Mouse (Mus musculus) liver, embryonic 16.5 days (tissue): ENCODE measurements at regions not wholly inside any gene's neighbourhood (a gene's known extent, or its start where the extent isn't known, plus 50 kb on each side); places are given as distances from the start of the nearest gene placed in this dataset.

ENCODE experiments used
- ATAC-seq: fragments of 200-750 bp; cut with Nextera tagmentation; 2 replicates; pipeline ENCODE4 v1.8.0; 2017; ENCODE audit warnings: low read depth, mild to moderate bottlenecking, moderate number of reproducible peaks, moderate library complexity
- H3K27ac ChIP-seq: fragments of 300-500 bp; sonication (generic); 2 replicates; pipeline ENCODE4 v1.5.1; 2014; ENCODE audit warnings: mild to moderate bottlenecking, low read length
- H3K27me3 ChIP-seq: fragments of 300-500 bp; sonication (generic); 2 replicates; pipeline ENCODE4 v1.6.1; 2014; ENCODE audit warnings: low read depth, low read length, mixed read lengths; ENCODE audit not compliant: control insufficient read depth, insufficient read depth
- H3K36me3 ChIP-seq: fragments of 300-500 bp; sonication (generic); 2 replicates; pipeline ENCODE4 v1.6.1; 2014; ENCODE audit warnings: mild to moderate bottlenecking; ENCODE audit not compliant: control insufficient read depth, insufficient read depth
- H3K4me1 ChIP-seq: fragments of 300-500 bp; sonication (generic); 2 replicates; pipeline ENCODE4 v1.6.1; 2014; ENCODE audit warnings: low read depth, low read length, mixed read lengths; ENCODE audit not compliant: control insufficient read depth
- H3K4me2 ChIP-seq: fragments of 300-500 bp; sonication (generic); 2 replicates; pipeline ENCODE4 v1.6.1; 2014; ENCODE audit warnings: low read depth, low read length, mixed read lengths
- H3K4me3 ChIP-seq: fragments of 300-500 bp; sonication (generic); 2 replicates; pipeline ENCODE4 v1.5.1; 2014; ENCODE audit warnings: low read depth, mild to moderate bottlenecking, low read length
- H3K9ac ChIP-seq: fragments of 300-500 bp; sonication (generic); 2 replicates; pipeline ENCODE4 v1.6.1; 2014; ENCODE audit warnings: low read depth, low read length
- H3K9me3 ChIP-seq: fragments of 300-500 bp; sonication (generic); replicated peaks from 2 replicates; pipeline ENCODE4 v1.6.1; 2016; ENCODE audit warnings: low read length; ENCODE audit not compliant: control insufficient read depth
- WGBS: fragments of 180-500 bp; shearing (Covaris S2); extraction: QIAGEN DNeasy Blood & Tissue Kit; methylation state at CpG from one replicate; pipeline ENCODE4 v1.1.7; 2014; ENCODE audit not compliant: insufficient replicate concordance; 5-methylcytosine and 5-hydroxymethylcytosine counted together

GRCm38 (mm10) chr3:42784203-42784602 is 1041.8 kb downstream of the D3Ertd751e start:
- H3K4me2 ChIP-seq, result no peak overlapping the region

DNA sequence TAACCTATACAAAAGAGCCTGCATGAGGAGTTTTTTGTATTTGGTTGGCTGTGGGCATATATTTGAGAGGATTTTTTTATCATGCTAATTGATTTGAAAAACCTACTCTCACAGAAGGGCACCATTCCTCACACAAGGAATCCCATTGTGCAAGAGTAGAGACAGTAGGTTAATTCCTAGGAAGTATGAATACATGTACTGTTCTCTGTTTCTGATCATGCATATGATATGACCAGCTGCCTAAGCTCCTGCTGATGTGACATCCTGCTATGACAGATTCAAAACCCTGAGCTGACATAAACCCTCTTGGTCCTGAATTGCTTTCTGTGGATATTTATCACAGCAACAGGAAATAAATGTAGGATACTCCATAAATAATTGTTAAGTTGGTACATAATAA is 1048.0 kb downstream of the D3Ertd751e start:
- Histone ChIP-seq H3K27me3 (no peaks in the 10 kb centered on the region), H3K27ac (no peak overlapping the region), H3K4me2 (no peak overlapping the region), H3K9me3 (no peaks in the 10 kb centered on the region), H3K36me3 (no peaks in the 10 kb centered on the region), H3K4me1 (no peaks in the 10 kb centered on the region), H3K9ac (no peak overlapping the region), H3K4me3 (no peak overlapping the region)
- no peak for ATAC-seq

More at GRCm38 (mm10) chr3:42784203-42784602, 1041.8 kb downstream of the D3Ertd751e start:
- H3K9me3 ChIP-seq, result no peaks in the 10 kb centered on the region
- H3K4me1 ChIP-seq, result no peaks in the 10 kb centered on the region
- H3K27ac ChIP-seq, result no peak overlapping the region
- ATAC-seq, result no peak
- H3K27me3 ChIP-seq, result no peaks in the 10 kb centered on the region
- H3K36me3 ChIP-seq, result no peaks in the 10 kb centered on the region
- WGBS, result 34% methylated on average over 2 of the region's 2 CpGs
- no peak overlapping the region for H3K9ac ChIP-seq
- H3K4me3 ChIP-seq, result no peak overlapping the region

DNA sequence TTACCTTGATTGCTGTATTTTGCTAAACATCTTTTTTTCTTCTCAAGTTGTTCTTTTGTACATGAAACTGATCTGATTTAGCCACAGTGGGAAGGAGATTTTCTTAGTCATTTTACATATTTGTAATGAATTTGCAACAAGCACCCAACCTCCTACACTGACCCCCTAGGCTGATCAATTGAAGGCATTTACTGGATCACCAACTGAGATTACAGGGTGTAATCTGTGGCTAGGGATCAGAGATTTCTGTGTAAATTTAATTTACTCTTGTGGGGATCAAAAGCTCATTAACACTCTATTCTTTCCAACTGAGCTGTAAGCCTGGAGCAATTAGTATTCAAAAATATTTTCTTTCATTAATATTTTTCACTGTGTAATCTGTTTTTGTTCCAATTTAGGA is 1049.5 kb downstream of the D3Ertd751e start:
- Histone ChIP-seq H3K4me1 (no peaks in the 10 kb centered on the region), H3K9me3 (no peaks in the 10 kb centered on the region), H3K4me2 (no peak overlapping the region), H3K9ac (no peak overlapping the region), H3K27ac (no peak overlapping the region), H3K36me3 (no peaks in the 10 kb centered on the region), H3K27me3 (no peaks in the 10 kb centered on the region), H3K4me3 (no peak overlapping the region)
- ATAC-seq, result no peak

DNA sequence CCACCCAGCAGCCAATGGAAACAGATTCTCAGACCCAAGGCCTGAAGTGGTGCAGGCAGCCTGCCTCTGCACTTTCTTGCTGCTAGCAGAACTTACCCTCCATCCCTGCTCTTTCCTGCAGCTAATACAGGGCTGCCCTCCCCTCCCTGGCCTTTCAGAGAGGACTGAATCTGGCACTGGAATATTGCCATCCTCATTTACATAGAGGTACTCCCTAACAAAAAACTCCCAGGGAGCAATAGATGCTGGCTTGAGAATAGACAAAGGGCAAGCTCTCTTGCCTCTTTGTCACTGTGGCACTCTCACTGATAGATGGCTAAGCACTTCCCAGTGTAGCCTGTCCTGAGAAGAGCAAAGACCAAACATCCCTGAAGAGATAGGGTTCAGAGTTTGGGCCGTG is 1088.0 kb downstream of the D3Ertd751e start:
- WGBS, result 19% methylated on average over 1 of the region's 1 CpGs
- Histone ChIP-seq H3K4me1 (no peaks in the 10 kb centered on the region), H3K4me3 (no peak overlapping the region), H3K4me2 (no peak overlapping the region), H3K27me3 (no peaks in the 10 kb centered on the region), H3K9me3 (no peaks in the 10 kb centered on the region), H3K9ac (no peak overlapping the region), H3K27ac (no peak overlapping the region), H3K36me3 (no peaks in the 10 kb centered on the region)
- ATAC-seq, result no peak

DNA sequence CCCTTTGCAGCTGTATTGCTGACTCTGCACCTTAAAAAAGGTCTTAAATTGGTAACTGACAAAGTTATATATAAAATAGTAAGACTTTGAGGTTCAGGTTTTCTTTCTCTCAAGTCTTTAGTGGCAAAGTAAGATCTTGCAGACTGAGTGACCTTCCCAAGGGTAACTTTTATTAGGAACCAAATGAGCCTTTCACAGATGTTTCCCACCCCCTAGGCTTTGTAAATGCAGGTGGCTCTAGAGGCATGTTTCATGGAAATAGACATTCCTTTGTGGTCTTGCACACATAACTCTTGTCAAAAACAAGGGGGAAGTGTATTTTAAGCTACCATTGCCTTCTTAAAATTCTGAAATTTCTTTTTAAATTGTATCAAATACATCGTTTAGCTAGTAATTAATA is 1125.0 kb downstream of the D3Ertd751e start:
- H3K27ac ChIP-seq, result no peak overlapping the region
- no peak for ATAC-seq
- H3K9me3 ChIP-seq, result no peaks in the 10 kb centered on the region
- H3K4me1 ChIP-seq, result no peaks in the 10 kb centered on the region
- no peak overlapping the region for H3K9ac ChIP-seq
- no peaks in the 10 kb centered on the region for H3K27me3 ChIP-seq
- H3K36me3 ChIP-seq, result no peaks in the 10 kb centered on the region
- H3K4me3 ChIP-seq, result no peak overlapping the region
- 64% methylated on average over 1 of the region's 1 CpGs for WGBS
- no peak overlapping the region for H3K4me2 ChIP-seq

DNA sequence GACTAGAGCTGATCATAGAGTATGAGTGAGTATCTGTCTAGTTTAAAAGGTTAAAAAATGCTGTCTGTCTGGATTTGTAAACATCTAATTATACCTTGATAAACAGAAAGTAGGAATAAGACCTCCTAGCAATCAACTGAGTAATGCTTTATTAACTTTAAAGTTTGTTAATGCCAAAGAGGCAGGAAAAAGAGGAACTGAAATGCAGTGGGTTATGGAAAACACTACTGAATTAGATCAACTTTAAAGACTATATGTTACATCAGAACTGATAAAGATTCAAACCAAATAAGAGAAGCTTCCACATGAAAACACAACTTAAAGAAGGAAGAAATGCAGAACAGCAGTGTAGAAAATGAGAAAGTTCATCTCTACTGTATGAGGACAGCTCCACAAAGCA is 1136.6 kb downstream of the D3Ertd751e start:
- Histone ChIP-seq H3K27ac (no peak overlapping the region), H3K9me3 (no peaks in the 10 kb centered on the region), H3K9ac (no peak overlapping the region), H3K4me3 (no peak overlapping the region), H3K4me1 (no peaks in the 10 kb centered on the region), H3K27me3 (no peaks in the 10 kb centered on the region), H3K4me2 (no peak overlapping the region), H3K36me3 (no peaks in the 10 kb centered on the region)
- no peak for ATAC-seq

GRCm38 (mm10) chr3:42884481-42884880 is 1142.1 kb downstream of the D3Ertd751e start:
- Histone ChIP-seq H3K27me3 (no peaks in the 10 kb centered on the region), H3K4me3 (no peak overlapping the region), H3K36me3 (no peaks in the 10 kb centered on the region), H3K9ac (no peak overlapping the region), H3K27ac (no peak overlapping the region), H3K4me1 (no peaks in the 10 kb centered on the region), H3K4me2 (no peak overlapping the region), H3K9me3 (no peaks in the 10 kb centered on the region)
- no peak for ATAC-seq
- WGBS, result 66% methylated on average over 4 of the region's 4 CpGs

- no peak overlapping the region for H3K27ac ChIP-seq
- 83% methylated on average over 7 of the region's 7 CpGs for WGBS
- H3K9me3 ChIP-seq, result no peaks in the 10 kb centered on the region
Measured at GRCm38 (mm10) chr3:42892016-42892699, 1149.7 kb downstream of the D3Ertd751e start.

DNA sequence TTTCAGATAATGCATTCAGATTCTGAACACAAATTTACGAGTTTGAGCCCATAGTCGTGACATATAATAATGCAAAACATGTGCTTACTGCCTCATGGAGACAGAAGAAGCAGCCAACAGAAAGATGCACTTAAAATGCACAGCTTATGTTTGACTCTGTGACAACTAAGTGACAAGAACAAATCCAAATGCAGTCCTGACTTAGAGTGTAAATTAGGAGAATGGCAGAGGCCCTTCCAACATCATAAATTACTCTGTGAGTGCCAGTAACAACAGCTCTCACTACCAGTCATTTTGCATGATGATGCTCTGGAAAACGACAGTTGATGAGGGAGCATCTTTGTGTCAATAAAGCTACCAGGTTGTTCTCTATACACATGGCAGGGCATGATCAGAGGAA is 1153.4 kb downstream of the D3Ertd751e start:
- Histone ChIP-seq H3K4me2 (no peak overlapping the region), H3K27me3 (no peaks in the 10 kb centered on the region), H3K9me3 (no peaks in the 10 kb centered on the region), H3K4me1 (no peaks in the 10 kb centered on the region), H3K4me3 (no peak overlapping the region), H3K27ac (no peak overlapping the region), H3K36me3 (no peaks in the 10 kb centered on the region), H3K9ac (no peak overlapping the region)
- no peak for ATAC-seq
- WGBS, result 47% methylated on average over 3 of the region's 3 CpGs

More at GRCm38 (mm10) chr3:42892016-42892699, 1149.7 kb downstream of the D3Ertd751e start:
- no peak for ATAC-seq
- no peaks in the 10 kb centered on the region for H3K36me3 ChIP-seq
- H3K9ac ChIP-seq, result no peak overlapping the region
- H3K4me2 ChIP-seq, result no peak overlapping the region
- H3K27me3 ChIP-seq, result no peaks in the 10 kb centered on the region
- no peaks in the 10 kb centered on the region for H3K4me1 ChIP-seq
- no peak overlapping the region for H3K4me3 ChIP-seq
